Mouse (Mus musculus) cerebellum, adult 11-12 months (tissue): ENCODE measurements around the gene Panx3.

Experiments
- DNase-seq: peaks from one replicate; pipeline ENCODE4 v3.0.0; 2022

Gene Panx3

GRCm38 (mm10) chr9:37669115-37669514 is at the start of gene Panx3:
Panx3 (minus strand) TSS chr9:37669235.
- DNase-seq = no peak

DNA sequence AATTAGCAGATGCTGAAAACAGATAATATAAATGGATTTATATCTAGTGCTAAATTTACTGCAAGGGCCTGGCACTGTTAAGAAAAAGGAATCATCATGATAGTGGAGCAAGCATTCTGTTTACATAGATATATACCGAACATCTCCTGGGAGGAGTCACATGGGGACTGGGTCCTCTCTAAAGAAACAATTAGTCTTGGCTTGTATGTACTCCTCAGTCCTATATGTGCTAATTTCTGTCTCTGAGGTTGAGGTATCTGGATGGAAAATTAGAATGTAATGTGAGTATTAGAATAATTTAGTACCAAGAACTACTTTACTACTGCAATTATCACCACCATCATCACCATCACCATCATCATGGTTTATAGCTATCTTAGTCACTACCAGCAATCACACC is 47.1 kb upstream of the Panx3 start, which contains the start of gene Olfr160:
Gene Olfr160, minus strand, starts transcription at position 101 of the 400 bp plus-strand sequence.
- DNase-seq = no peak

GRCm38 (mm10) chr9:37689970-37690686 is 21.1 kb upstream of the Panx3 start:
- no peak for DNase-seq

- DNase-seq = no peak
Observed at GRCm38 (mm10) chr9:37687941-37688303, 18.9 kb upstream of the Panx3 start.

- no peak for DNase-seq
Observed at GRCm38 (mm10) chr9:37687288-37687940, 18.4 kb upstream of the Panx3 start.

- DNase-seq = no peak
Observed at GRCm38 (mm10) chr9:37681123-37681522, 12.1 kb upstream of the Panx3 start.

GRCm38 (mm10) chr9:37675287-37675686 is 6.3 kb upstream of the Panx3 start:
- DNase-seq = no peak

GRCm38 (mm10) chr9:37670261-37670660 is 1.2 kb upstream of the Panx3 start:
- no peak for DNase-seq

- no peak for DNase-seq
Observed at GRCm38 (mm10) chr9:37669678-37670077, 643 bp upstream of the Panx3 start.

DNA sequence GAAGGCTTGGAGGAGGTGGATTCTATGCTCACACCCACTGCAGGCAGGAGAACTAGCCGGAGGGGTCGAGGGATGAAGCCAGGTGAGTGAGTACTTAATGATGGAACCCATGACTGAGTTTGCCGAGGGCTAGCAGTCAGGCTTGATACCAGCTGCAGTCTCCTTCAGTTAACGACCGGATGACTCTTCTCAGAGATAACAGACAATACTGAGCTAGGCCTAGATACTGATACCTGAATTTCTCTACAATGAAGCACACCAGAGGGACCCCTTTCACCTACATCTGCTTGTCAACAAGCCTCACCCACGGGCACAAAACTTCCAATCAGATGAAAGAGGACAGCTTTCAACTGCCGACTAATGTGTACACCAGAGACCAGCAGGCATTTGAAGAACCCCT is 3.0 kb downstream of the Panx3 start:
- no peak for DNase-seq

GRCm38 (mm10) chr9:37664604-37665003 is 4.4 kb downstream of the Panx3 start:
- no peak for DNase-seq

GRCm38 (mm10) chr9:37663210-37663609 is 5.8 kb downstream of the Panx3 start:
- DNase-seq = no peak

DNA sequence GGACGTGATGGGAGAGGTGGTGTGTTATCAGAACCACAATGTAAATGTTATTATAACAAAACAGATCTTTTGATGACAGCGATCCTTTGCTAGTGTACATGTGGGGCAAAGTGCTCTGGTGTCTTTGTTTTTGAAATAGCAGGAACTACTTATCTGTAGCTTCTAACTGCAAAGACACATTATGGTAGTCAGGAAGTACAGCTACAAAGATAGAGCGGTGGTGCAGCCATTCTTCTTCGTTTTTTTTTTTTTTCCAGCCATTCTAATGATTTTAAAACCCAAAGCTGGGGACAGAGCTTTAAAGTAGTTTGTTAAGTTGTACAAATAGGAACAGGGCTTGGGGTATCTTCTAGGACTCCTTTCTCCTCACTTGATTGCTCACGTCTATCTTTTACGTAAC is 9.6 kb downstream of the Panx3 start:
- no peak for DNase-seq

DNA sequence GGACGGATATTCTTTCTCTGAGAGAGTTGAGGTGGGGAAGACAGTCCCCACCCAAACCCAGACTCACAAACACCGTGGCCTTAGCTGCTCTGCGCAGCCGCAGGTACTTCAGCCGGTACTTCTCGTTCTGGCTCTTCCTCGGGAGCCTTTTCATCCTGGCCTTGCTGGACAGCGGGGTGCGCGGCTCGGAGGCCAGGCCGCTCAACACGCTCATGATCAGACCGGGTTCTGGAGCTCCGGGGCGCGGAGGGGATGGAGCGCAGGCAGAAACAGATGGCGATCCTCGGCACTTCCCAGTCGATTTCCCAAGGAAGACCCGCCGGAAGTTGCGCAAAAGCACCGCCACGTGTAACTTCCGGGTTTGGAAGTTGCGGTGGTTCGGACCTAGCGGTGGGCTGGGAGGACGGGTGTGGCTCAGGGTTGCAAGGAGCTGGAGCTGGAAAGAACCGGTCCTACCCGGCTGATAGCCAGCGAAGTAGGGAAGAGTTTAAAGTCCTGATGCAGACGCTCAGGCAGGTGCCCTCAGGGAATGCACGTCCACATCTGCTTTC is 12.0 kb downstream of the Panx3 start, which contains the start of gene Tbrg1:
Gene Tbrg1, minus strand, starts transcription at position 382 of the 551 bp plus-strand sequence.
- DNase-seq = peak; percentile 71

DNA sequence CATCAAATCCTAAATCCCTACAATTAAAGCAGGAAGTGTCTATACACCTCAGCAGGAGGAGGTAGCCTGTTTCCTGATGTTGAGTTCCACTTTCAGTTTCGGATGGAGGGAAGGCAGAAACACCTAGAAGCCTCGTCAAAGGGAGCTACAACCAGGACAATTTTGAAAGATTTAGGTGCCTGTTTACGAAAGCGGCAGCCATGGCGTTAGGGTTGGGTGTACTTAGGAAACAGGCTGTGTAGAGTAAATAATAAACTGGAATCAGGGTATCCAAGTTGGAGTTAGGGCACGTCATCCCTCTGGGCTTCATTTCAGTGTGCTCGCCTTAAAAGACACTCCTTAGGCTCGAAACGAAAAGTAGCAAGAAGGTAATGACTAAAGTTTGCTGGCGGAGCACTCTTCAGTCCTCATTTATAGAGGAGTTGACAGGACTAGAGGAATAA is 12.6 kb downstream of the Panx3 start:
- DNase-seq = no peak

GRCm38 (mm10) chr9:37655961-37656360 is 13.1 kb downstream of the Panx3 start:
- no peak for DNase-seq

GRCm38 (mm10) chr9:37653836-37654235 is 15.2 kb downstream of the Panx3 start:
- DNase-seq = no peak

- DNase-seq = no peak
Observed at GRCm38 (mm10) chr9:37650639-37651038, 18.4 kb downstream of the Panx3 start.

GRCm38 (mm10) chr9:37646246-37646645 is 22.8 kb downstream of the Panx3 start:
- no peak for DNase-seq

DNA sequence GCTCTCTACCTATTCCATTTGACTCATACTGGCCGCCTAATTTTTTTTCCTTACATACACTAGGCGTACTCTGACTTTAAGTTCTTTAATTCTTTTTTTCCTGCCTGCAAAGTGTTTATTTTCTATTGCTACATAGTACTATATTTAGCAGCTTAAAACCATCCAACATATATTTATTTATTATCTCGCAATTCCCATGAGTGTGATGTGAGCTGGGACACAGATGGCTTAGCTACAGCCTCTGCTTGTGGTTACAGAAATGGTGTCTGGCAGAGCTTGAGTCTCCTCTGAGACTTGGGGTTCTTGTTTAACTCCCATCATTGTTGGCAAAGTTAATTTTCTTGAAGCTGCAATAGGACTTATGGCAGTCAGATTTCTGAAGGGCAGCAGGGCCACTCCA is 30.3 kb downstream of the Panx3 start:
- no peak for DNase-seq

DNA sequence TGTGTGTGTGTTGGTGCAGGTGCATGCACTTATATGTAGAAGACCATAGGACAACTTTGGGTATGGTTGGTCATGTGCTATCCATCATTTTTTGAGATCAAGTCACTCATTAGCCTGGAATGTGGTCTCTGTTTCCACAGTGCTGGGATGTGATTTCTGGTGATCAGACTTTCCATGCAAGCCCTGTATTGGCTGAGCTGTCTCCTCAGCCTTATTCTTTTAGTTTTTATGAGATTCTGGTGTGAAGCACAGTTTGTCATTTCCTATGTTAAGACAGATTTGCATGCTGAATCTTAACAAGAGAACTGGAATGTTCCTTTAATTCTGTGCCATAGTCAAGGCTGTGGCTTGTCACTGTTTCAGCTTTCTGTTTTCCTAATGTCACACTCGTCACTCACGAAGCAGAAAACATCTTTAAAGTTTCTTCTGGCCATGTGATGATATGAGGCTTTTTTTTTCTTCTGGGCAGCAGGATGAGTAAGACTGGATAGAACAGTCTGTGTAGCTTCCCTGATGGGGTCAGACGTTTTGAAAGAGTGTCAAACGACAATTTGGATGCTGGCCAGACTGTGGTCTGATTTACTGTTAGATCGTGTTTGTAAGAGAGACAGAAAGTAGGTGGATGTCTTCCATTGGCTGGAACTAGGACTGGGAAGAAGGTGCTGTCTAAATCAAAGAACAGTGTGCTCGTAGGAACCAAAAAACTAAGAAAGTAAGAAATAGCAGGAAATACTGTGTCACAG is 32.1 kb downstream of the Panx3 start:
- DNase-seq = no peak

- DNase-seq = peak; percentile 29
Observed at GRCm38 (mm10) chr9:37636335-37636734, 32.7 kb downstream of the Panx3 start.

DNA sequence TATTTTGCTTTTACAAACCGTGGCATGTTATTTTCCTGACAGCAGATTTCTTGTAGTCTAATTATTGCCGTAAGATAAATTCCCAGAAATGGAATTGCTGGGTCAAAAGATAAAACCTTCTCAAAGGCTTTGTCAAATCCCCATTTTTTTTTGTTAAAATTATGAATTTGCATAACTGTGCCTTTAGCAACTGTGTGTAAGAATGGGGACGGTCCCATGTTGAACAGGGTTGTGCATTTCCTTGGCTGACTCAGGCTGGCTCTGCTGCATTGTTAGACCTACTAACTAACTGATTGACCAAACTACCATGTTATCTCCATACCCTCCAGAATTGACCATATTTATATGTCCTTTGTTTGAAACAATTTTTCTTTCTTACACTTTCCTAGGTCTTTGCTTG is 34.8 kb downstream of the Panx3 start:
- DNase-seq = no peak
